Mouse (Mus musculus) myocyte (in vitro differentiated cells): ENCODE results near the gene Shisa7. TPM values are rescaled to one million over a fixed set of nuclear protein-coding genes. Genes with fewer than 3 reads are reported as not detected.
"Not testable (repeated sequence)": the region's sequence is repeated elsewhere in the genome, so short reads cannot be mapped to it uniquely, and the experiment has no call there.

Source experiments
- H3K27me3 ChIP-seq: one replicate; pipeline ENCODE4 v1.6.1; 2011; ENCODE audit not compliant: control insufficient read depth, insufficient read depth, insufficient read length
- H3K36me3 ChIP-seq: one replicate; pipeline ENCODE4 v1.6.1; 2011; ENCODE audit not compliant: control insufficient read depth, insufficient read depth
- H3K4me2 ChIP-seq: one replicate; pipeline ENCODE4 v1.6.1; 2011; ENCODE audit warnings: low read depth, control low read depth
- H3K4me3 ChIP-seq: one replicate; pipeline ENCODE4 v1.5.1; 2011; ENCODE audit warnings: mild to moderate bottlenecking, control low read depth, moderate library complexity
- H3K79me2 ChIP-seq: one replicate; pipeline ENCODE4 v1.6.1; 2011; ENCODE audit not compliant: control insufficient read depth, insufficient read depth
- H3ac ChIP-seq: one replicate; pipeline ENCODE4 v1.6.1; 2011; ENCODE audit not compliant: control insufficient read depth, insufficient read length
- CEBPB ChIP-seq: IDR thresholded peaks from 2 replicates; pipeline ENCODE4 v1.6.1; 2011; ENCODE audit warnings: mild to moderate bottlenecking, moderate library complexity; ENCODE audit not compliant: poor library complexity, insufficient read depth, severe bottlenecking
- E2F4 ChIP-seq: IDR thresholded peaks from one replicate; pipeline ENCODE4 v1.6.1; 2011; ENCODE audit warnings: mild to moderate bottlenecking, control low read depth, moderate library complexity; ENCODE audit not compliant: insufficient read depth
- MAX ChIP-seq: IDR thresholded peaks from one replicate; pipeline ENCODE4 v1.6.1; 2011; ENCODE audit warnings: low read depth, mild to moderate bottlenecking, control low read depth
- MYOD1 ChIP-seq, 3 experiments: IDR thresholded peaks; one replicate each; pipeline ENCODE4 v1.6.1; 2011; ENCODE audit warnings: control low read depth in 2 of 3, low read depth in 2 of 3, mild to moderate bottlenecking in 2 of 3, moderate library complexity in 1 of 3; ENCODE audit not compliant: insufficient read length in 2 of 3, control insufficient read depth in 1 of 3
- MYOG ChIP-seq, 3 experiments: IDR thresholded peaks; one replicate each; pipeline ENCODE4 v1.6.1; 2011; ENCODE audit warnings: control low read depth in 2 of 3, low read depth in 2 of 3, mild to moderate bottlenecking in 2 of 3; ENCODE audit not compliant: insufficient read length in 2 of 3, control insufficient read depth in 1 of 3, insufficient read depth in 1 of 3
- POLR2A ChIP-seq: IDR thresholded peaks from one replicate; pipeline ENCODE4 v1.6.1; 2011; ENCODE audit warnings: low read depth, mild to moderate bottlenecking, control low read depth, moderate library complexity; ENCODE audit not compliant: insufficient read length
- POLR2AphosphoS2 ChIP-seq: IDR thresholded peaks from one replicate; pipeline ENCODE4 v1.6.1; 2011; ENCODE audit warnings: low read depth, control low read depth; ENCODE audit not compliant: insufficient read length
- REST ChIP-seq: IDR thresholded peaks from one replicate; pipeline ENCODE4 v1.6.1; 2011; ENCODE audit warnings: mild to moderate bottlenecking, control low read depth, moderate library complexity; ENCODE audit not compliant: insufficient read depth, insufficient read length
- SRF ChIP-seq: IDR thresholded peaks from one replicate; pipeline ENCODE4 v1.6.1; 2011; ENCODE audit warnings: low read depth; ENCODE audit not compliant: control insufficient read depth, insufficient read length
- TCF12 ChIP-seq: IDR thresholded peaks from one replicate; pipeline ENCODE4 v1.6.1; 2011; ENCODE audit warnings: mild to moderate bottlenecking, control low read depth; ENCODE audit not compliant: poor library complexity, insufficient read depth, severe bottlenecking
- TCF3 ChIP-seq: IDR thresholded peaks from one replicate; pipeline ENCODE4 v1.6.1; 2011; ENCODE audit warnings: low read depth, control low read depth; ENCODE audit not compliant: insufficient read length
- USF1 ChIP-seq: IDR thresholded peaks from one replicate; pipeline ENCODE4 v1.6.1; 2011; ENCODE audit warnings: low read depth, mild to moderate bottlenecking, control low read depth, moderate library complexity
- polyA plus RNA-seq: library from polyadenylated mRNA; unstranded; fragments of >200 nt; fragmentation: generic; extraction: Trizol; gene quantifications from one replicate; pipeline ENCODE4 v1.2.1, GENCODE M21; 2012; ENCODE audit warnings: missing spikeins

Gene Shisa7
- polyA plus RNA-seq, 1 experiment = not detected

GRCm38 (mm10) chr7:4864130-4864845 is 19.8 kb upstream of the Shisa7 start:
- Histone ChIP-seq H3K4me3 (no peak overlapping the region), H3K36me3 (no peaks in the 10 kb centered on the region), H3K4me2 (no peak overlapping the region), H3K79me2 (no peaks in the 10 kb centered on the region), H3ac (no peak overlapping the region), H3K27me3 (no peaks in the 10 kb centered on the region)
- TF ChIP-seq TCF12 (no peak), MYOD1 (IDR thresholded peaks at IDR 0.05; ENCODE audit: control insufficient read depth in 1 of 3, insufficient read length in 2 of 3, low read depth in 2 of 3) (no peak), CEBPB (no peak), E2F4 (no peak), POLR2A (no peak), USF1 (no peak), SRF (no peak), MYOG (IDR thresholded peaks at IDR 0.05; ENCODE audit: control insufficient read depth in 1 of 3, insufficient read depth in 1 of 3, insufficient read length in 2 of 3, low read depth in 2 of 3) (no peak), MAX (no peak), TCF3 (no peak), REST (no peak)

- Histone ChIP-seq H3K79me2 (no peaks in the 10 kb centered on the region), H3K27me3 (peaks cover 3% of the 10 kb centered on the region), H3K4me3 (no peak overlapping the region), H3ac (no peak overlapping the region), H3K36me3 (no peaks in the 10 kb centered on the region), H3K4me2 (no peak overlapping the region)
- no peak for TF ChIP-seq MYOG (IDR thresholded peaks at IDR 0.05; ENCODE audit: control insufficient read depth in 1 of 3, insufficient read depth in 1 of 3, insufficient read length in 2 of 3, low read depth in 2 of 3)
- no peak for TF ChIP-seq TCF3
- no peak for TF ChIP-seq USF1
- TF ChIP-seq MYOD1 (IDR thresholded peaks at IDR 0.05; ENCODE audit: control insufficient read depth in 1 of 3, insufficient read length in 2 of 3, low read depth in 2 of 3) = no peak
Measured at GRCm38 (mm10) chr7:4863541-4864080, 19.1 kb upstream of the Shisa7 start.

- Histone ChIP-seq H3K36me3 (no peaks in the 10 kb centered on the region), H3K27me3 (peaks cover 9% of the 10 kb centered on the region), H3K4me3 (no peak overlapping the region), H3ac (no peak overlapping the region), H3K79me2 (no peaks in the 10 kb centered on the region), H3K4me2 (no peak overlapping the region)
- TF ChIP-seq TCF3 (no peak), SRF (no peak), POLR2A (no peak), TCF12 (no peak), E2F4 (no peak), MYOD1 (IDR thresholded peaks at IDR 0.05; ENCODE audit: control insufficient read depth in 1 of 3, insufficient read length in 2 of 3, low read depth in 2 of 3) (no peak), REST (no peak)
Measured at GRCm38 (mm10) chr7:4863041-4863440, 18.5 kb upstream of the Shisa7 start.

- H3K4me2 ChIP-seq, H3ac ChIP-seq: not testable (repeated sequence)
Measured at GRCm38 (mm10) chr7:4860926-4861325, 16.4 kb upstream of the Shisa7 start.

GRCm38 (mm10) chr7:4859418-4859978 is 15.0 kb upstream of the Shisa7 start:
- no peak for TF ChIP-seq REST
- no peak for TF ChIP-seq POLR2AphosphoS2
- no peak overlapping the region for H3K4me3 ChIP-seq
- no peak overlapping the region for H3K4me2 ChIP-seq
- no peaks in the 10 kb centered on the region for H3K36me3 ChIP-seq
- peaks cover 9% of the 10 kb centered on the region for H3K27me3 ChIP-seq
- H3K79me2 ChIP-seq = no peaks in the 10 kb centered on the region
- no peak overlapping the region for H3ac ChIP-seq

More at GRCm38 (mm10) chr7:4860926-4861325, 16.4 kb upstream of the Shisa7 start:
- not testable (repeated sequence) for H3K4me3 ChIP-seq, H3K27me3 ChIP-seq, H3K79me2 ChIP-seq, H3K36me3 ChIP-seq

GRCm38 (mm10) chr7:4857321-4857720 is 12.8 kb upstream of the Shisa7 start:
- Histone ChIP-seq H3K4me2 (no peak overlapping the region), H3K27me3 (peaks cover 9% of the 10 kb centered on the region), H3K36me3 (no peaks in the 10 kb centered on the region), H3K4me3 (no peak overlapping the region), H3ac (no peak overlapping the region), H3K79me2 (no peaks in the 10 kb centered on the region)
- no peak for TF ChIP-seq MYOG (IDR thresholded peaks at IDR 0.05; ENCODE audit: control insufficient read depth in 1 of 3, insufficient read depth in 1 of 3, insufficient read length in 2 of 3, low read depth in 2 of 3)
- TF ChIP-seq SRF = no peak
- TF ChIP-seq POLR2A = no peak
- no peak for TF ChIP-seq USF1
- TF ChIP-seq MAX = no peak
